Mouse (Mus musculus) layer of hippocampus, adult 9-10 months (tissue): Measurements from ENCODE around the gene Prrt1.

ENCODE experiments used
- DNase-seq: peaks from one replicate; pipeline ENCODE4 v3.0.0; 2022; ENCODE audit warnings: low spot score

Prrt1 gene

DNA sequence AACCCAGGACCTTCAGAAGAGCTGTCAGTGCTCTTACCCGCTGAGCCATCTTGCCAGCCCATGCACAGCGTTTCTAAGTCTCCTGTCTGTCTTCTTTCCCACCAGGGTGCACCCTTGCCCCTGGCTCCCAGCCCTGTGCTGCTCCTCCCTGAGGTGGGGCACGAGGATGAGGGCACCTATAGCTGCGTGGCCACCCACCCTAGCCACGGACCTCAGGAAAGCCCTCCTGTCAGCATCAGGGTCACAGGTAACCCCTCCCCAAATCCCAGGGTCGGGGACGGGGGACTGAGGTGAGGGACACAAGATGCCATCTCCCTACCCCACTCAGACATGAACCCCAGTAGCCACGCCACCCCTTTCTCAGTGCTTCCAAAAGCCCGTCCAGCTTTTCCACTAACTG, 29.4 kb upstream of the Prrt1 start:
- DNase-seq = no peak

DNA sequence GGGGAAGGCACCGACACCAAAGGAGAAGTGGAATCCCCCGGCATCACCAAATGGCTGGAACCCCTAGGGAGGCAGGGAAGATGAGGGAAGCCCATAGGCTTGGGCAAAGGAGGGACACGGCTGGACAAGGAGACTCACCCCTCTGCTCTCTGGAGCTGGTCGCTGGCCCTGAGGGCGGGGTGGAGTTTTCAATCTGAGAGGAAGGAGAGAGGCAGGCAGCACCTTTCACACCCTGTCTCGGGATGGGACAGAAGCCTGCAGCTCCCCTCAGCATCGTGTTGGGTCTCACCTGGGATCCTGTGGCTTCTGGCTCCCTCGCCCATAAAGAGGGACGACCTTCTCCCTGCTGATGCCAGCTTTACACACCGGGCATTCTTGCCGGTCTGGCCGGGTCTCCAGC, 27.5 kb upstream of the Prrt1 start:
- no peak for DNase-seq

DNA sequence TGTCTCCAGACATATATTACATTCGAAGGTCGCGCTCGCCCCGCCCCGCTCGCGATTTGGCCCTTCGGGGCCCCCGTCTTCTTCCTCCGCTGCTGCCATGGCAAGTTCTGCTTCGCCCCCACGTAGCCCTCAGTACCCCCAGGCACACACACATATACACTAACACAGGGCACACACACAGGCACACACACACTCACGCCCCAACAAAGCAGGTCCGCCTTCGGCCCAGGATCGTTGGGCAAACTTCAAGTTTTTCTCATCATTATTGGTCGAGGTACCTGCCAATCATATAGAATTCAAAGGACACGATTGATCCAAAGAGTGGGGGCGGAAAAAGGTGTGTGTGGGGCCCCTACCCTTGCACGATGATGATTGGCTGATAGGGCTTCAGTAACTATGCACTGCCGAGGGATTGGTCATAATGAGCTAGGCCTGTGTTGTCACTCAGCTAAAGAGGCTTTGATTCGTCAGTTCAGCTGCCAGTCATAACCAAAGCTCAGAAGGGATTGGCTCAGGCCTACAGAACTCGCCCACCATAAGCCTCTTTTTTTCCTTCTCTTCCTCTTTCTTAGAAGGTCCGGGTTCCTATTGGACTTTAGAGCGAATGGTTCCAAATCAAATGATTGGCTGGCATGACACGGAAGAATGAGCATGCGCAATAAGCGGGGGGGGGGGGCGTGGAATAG, 25.8 kb upstream of the Prrt1 start, which contains the start of gene Rnf5:
TSS of gene Rnf5 (minus strand) at position 316 of the 686 bp plus-strand sequence.
- peak; percentile 100 for DNase-seq

DNA sequence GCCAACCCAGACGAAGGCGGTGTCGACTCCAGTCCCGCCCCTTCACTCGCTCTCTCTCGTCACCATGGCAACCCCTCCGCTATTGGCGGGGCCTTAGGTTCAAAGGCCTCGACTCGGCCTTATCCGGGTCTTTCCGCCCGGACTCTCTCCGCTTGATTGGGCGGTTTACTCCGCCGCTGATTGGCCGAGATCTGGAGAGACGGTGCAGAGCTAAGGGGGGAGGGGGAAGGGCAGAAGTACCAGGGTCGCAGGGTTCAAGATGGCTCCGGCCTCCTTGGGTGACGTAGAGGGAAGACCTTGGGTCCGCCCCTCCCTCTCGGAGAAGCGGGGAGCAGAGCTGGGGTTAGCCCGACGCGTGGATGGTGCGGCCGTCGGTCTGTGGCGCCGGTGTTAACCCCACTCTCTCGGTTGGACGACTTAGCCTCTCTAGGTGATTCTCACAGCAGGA, 25.2 kb upstream of the Prrt1 start, which contains the start of gene Agpat1:
TSS of gene Agpat1 (plus strand) at position 202 of the 448 bp plus-strand sequence.
- peak; percentile 93 for DNase-seq

DNA sequence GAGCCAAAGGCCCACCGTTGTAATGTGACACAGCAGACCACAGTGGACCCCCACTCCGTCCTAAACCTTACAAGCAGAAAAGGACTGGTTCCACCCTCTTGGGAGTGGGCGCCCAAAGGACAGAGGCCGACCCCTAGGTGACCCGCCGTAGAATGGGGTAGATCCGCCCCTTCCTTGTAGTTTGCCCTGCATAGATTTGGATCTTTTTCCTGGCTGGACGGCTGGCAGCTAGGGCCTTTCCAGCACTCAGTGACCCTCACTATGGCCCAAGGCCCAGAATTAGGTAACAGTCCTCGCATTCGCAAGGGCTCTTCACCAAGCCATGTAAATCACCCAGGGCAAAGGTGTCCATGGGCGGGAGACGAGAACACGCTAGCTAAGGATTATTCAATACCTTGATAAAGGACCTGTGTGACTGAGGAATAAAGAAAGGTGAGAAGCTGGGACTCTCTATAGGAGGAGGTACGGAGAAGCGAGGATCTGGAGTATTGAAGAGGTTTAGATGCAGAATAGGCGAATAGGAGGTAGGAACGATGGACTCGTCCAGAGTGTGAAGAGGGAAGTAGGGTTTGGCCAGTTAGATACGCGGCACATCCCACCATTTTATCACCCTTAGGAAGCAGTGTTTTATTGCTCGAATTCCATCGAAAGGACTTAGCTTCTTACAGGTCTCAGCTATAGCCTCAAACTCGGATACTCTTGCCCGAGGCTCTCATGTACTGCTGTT, 24.7 kb upstream of the Prrt1 start:
- DNase-seq = no peak

DNA sequence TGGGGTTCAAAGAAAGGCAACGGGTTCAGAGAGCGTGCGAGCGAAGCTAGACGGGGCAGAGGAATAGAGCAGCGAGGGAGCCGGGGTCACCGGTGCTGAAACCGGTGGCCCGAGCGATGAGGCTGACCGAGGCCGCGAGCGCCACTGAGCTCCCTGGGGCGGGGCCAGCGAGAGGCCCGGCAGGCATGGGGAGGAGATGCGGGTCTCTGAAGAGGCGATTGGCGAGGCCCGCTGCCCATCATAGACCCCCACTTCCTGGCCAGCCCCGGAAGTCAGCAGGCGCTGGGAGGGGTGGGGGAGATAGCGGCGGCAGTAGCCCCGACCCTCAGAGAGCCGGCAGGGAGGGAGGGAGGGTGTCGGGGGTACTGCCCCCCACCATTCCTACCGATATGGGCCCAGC, 23.7 kb upstream of the Prrt1 start:
- DNase-seq = peak; percentile 94

DNA sequence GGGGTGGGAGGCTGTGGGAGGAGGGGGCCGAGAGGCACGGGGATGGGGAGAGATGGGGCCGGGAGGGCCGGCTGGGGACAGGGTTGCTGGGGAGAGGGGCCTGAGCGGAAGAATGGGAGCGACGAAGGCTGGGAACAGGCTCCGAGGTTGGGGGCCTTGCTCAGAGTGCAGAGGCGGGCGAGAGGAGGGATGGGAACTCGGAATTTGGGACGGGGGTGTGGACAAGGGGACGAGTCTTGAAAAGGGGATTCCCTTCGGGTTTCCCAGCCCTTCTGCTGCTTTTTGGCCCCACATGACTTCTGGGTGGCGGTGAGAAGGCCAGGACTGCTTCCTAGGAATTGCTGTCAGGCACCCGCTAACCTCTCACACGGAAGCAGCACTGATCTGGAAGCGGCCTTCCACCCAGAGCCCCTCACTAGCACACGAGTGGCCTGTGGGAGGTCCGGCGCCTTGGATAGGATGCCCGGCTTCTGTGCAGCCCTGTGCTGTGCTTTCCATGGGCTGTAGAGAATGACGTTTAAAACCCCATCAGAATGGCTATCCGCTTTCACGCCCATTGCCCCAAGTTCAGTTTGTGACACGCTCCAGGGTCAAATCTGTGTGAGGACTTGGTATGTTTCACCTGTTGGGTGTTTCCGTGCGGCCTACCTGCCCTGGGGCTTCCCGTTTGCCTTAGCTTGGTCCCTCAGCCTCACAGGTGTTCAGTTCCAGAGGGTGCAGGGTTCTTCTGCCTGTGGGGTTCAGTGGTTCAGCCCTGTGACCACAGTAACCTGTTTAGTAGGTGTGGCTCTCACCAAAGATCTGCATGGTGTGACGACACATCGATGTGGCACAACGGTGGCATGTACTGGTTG, 22.9 kb upstream of the Prrt1 start:
- DNase-seq = no peak

DNA sequence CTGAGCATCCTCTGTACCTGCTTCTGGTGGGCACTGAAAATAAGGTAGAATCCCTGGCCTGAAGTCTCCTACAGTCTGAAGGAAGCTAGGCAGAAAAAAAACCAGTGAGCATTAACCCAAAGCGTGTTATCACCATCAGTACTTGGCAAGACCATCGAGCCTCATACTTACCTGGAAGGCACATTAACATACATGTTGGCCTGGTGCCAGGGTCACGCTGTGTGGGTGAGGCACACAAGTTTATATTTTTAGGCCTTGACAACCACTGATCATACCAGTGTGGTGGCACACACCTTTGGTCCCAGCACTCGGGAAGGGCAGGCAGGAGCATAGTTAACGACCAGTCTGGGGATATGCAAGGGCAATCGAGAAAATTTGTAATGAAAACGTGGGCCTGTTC, 21.3 kb upstream of the Prrt1 start:
- no peak for DNase-seq

DNA sequence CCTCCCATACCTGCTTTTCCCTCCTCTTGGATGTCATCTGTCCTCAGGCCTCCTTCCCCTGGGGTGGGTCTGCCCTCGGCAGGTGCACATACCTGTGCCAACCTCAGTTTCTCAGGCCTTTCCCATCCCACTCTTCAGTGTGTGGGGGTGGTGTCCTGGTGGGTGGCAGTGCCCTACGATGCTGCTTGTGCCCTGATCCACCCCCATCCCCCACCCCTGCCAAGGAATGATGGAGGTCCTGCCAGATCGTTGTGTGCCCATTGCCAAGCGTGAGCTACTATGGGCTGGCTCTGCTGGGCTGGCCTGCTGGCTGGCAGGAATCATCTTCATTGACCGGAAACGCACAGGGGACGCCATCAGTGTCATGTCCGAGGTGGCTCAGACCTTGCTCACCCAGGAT, 18.3 kb upstream of the Prrt1 start:
- DNase-seq = no peak

DNA sequence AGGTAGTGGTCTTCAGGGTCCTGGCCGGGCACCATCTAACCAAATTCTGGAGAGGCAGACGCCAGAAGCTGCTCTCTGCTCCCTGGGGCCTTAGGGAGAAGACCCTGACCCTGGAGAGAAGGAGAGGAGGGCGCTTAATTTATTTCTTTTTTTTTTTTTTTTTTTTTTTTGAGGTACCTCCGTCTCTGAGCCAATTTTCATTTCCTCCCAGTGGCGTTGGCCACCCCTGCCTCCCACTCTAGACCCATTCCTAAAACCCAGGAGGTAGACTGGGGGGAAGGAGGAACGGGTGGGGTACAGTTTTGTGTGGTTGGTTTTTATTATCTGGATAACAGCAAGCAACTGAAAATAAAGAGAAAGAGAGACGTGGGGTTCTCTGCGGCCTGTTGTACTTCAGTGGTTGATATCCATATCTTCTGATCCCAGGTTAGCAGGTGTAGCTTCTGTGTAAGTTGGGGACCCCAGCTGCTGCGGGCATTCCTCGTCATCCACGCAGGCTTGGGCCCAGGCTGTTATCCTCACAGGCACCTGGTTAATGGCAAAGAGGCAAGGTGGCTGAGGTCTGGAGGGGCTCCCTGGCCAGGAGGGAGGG, 16.2 kb upstream of the Prrt1 start:
- no peak for DNase-seq

DNA sequence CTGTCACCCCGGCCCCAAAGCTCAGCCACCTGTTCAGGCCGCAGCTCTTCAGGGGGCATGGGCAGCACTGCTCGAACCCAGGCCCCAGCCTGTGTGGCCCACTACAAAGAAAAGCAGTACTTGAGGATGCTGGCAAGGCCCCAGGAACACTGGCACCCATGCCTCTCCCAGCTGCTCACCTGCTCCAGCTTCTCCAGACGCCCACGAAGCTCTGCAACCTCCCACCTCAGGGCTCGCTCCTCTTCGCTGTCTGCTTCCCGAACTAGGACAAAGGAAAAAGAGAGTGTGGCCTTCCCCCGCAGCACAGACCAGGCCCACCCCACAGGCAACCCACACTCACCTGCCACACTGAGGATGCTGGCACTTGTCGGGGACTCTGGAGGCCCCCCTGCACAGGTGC, 15.5 kb upstream of the Prrt1 start:
- DNase-seq = no peak

DNA sequence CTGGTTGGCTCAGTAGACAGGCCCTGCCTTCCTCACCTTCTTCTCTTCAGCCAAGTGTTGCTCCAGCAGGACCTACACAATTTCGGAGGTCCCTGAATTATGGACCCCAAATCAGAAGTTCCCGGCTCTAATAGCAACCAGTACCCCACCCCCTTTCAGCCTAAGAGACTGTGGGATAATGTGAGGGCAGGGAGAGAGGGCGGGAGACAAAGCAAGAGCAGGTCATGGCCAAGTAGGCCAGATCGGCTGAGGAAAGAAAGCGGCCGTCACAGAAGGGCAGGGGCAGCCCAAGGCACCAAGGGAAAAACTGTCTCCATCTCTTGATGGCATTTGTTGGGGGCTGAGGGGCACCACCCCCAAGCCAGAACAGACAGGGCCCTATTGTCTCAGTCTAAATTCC, 13.5 kb upstream of the Prrt1 start, which contains the start of gene Egfl8:
TSS of gene Egfl8 (minus strand) at position 101 of the 400 bp plus-strand sequence.
- no peak for DNase-seq

DNA sequence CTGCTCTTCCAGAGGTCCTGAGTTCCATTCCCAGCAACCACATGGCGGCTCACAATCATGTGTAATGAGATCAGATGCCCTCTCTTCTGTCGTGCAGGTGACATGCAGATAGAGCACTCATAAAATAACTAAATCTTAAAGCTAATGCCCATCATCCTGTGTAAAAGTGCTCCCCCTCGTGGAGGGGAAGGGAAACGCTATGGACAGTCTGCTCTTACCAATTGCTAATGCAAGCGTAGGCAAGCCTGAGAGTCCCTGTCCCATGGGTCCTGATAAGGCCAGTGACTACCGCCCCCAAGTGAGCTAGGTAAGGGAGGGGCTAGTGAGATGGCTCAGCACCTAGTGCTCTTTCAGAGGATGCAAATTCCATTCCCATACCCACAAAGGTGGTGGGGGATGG, 10.3 kb upstream of the Prrt1 start:
- no peak for DNase-seq

DNA sequence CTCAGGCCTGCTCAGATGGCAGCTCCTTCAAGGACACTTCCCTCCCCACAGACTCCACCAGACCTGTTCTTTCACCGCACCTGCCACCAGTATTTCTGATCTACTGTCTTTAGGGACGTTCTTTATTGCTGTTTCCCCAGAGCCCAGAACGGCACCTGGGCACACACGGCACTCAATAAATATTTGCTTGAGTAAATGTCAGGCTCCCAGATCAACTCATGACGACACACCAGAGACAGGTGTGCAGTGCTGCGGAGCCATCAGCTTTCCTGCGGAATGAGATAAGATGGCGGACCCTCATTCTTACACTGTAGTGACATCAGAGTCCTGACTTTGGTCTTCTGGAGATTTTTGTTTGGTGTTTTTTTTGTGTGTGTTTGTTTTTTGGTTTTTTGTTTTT, 8.3 kb upstream of the Prrt1 start:
- DNase-seq = no peak

DNA sequence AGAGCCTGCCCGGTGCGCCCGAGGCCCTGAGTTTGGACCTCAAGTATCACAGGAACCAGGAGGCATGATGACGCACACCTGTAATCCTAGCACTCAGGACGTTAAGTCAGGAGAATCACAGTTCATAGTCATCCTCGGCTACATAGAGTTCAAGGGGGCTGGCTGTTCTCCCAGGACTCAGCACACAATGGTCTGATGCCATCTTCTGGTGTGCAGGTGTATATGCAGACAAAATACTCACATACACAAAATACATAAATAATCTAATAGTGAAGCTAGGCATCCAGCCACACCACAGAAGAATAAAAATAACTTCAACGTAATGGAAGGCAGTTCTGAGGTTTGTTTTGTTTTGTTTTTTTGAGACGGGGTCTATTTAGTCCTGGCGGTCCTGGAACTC, 6.2 kb upstream of the Prrt1 start:
- DNase-seq = no peak

DNA sequence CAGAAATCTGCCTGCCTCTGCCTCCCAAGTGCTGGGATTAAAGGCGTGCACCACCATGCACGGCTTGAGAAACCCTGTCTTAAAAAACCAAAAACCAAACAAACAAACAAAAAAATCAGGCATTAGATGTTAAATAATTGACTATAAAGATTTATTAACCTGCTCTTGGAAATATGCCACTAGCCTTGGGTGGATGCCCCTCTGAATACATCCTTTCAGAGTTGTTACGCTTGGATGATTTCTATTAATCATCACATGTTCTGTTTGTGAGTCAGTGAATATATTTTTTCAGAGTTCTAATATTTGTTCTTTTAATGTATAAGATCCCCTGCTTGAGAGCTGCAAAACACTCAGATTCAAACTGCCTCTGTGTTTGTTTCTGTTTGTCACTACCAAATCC, 4.4 kb upstream of the Prrt1 start:
- no peak for DNase-seq

DNA sequence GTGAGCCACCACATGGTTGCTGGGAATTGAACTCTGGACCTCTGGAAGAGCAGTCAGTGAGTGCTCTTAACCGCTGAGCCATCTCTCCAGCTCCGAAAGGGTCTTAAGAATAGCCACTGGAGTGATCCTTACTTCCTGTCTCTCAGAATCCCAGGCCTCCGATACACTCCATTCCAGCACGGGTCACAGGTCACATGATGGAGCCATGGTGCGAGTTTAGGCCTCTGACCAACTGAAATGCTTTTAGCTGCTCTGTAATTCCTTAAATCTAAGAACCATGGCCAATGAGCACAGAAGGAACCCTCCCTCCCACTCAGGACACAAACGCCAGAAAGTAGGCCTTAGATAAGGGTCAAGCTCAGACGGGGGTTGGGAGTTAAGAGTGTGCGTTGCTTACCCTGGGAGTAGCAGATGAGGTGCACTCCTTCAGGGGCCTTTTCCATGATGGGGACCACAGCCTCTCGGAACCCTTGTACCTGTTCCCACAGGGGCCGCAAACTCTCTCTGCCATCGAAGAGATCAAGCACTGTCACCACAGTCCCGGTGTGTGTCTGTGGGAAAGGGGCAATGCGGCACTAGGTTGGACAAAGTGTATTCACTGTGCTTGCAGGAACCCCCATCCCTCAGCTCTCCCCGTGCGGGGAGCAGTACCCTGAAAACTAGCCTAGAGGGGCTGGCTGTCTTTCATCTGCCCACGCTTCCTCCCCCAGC, 3.1 kb upstream of the Prrt1 start:
- DNase-seq = no peak

DNA sequence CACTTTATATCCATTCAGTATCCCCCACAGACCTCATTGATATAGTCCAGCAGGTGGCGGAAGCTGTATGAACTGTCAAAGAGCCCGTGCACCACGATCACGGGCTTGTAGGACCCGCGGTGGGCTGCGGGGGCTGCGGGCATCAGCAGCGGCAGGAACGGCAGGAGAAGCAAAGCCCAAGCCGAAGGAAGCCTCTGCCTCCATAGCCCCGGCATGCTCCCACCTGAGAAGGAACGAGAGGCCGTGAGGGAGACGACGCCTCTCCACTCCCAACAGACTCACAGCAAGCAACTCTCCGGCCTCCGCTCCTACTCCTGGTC, 2.6 kb upstream of the Prrt1 start:
- no peak for DNase-seq

DNA sequence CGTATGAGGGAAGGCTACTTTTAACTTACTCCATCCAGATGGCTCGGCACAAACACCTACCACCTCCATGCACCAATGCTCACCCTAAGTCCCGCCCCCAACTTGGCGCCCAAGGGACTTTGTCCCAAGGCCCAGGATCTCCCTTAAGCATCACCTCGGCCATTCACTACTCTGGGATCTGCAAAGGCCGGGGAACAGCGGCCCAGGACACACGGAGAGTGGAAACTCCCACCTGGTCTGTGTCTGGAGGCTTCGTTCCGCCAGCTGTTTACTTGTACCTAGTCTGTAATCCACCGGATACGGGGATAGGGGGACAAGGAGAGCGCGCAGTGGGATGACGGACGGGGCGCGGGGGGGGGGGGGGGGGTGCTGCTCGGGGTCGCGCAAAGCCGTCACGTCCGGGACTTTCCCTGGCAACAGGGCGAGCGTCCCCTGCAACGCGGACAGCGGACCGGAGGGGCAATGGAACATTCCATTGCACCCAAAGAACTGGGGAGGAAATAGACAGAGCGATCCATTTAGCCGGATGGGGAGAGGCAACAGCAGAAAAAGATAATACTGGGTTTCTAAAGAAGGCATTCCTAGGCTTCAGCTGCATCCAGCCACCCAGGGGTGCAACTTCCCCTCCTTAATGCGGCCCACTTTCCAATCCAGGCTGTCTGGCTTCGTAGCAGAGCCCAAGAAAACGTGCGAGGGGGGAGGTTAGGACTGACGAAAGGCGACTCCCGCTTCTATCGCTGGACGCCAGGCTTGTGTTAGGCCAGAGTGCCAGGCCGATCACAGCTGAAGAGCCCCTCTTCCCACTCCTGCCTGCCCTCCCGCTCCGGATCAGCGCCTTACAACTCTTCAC, 2.0 kb upstream of the Prrt1 start:
- DNase-seq = no peak

DNA sequence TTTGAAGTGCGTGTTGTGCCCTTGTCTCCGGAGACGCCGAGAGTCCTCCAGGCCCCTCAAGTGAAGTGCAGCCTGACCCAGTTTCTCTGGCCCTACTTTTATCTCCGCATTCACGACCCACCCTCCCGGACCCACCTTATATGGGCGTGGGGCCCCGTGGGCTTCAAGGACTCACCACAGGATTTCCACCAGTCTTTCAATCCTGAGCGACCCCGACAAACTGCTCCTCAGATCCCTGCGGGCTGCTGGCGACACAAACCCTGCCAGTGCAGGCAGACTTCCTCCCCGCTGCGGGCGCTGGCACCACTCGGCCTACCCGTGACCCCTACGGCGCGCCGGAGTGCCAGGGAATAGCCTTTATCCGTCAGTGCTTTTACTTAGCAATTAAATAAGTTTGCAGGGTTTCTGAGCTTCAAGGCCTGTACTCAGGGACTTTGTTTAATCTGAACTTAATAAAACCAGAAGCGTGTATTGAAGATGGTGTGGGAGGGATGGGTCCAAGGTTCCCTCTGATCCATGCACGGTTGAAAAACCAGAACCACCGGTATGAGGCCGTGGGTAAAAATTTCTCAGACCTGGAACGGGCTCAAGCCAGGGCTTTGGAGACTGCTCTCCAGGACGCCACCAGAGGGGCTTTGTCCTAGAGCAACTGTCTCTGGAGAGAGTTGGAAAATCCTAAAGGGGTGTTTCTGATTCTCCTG, 1.2 kb upstream of the Prrt1 start, which contains the start of gene Ppt2:
TSS of gene Ppt2 (minus strand) at position 568 of the 701 bp plus-strand sequence.
- no peak for DNase-seq
